Mouse (Mus musculus): Measurements from ENCODE around the gene Cnot6. TPM values are rescaled to one million over a fixed set of nuclear protein-coding genes. Genes with fewer than 3 reads are reported as not detected.

Gene Cnot6
- total RNA-seq, 2 experiments from 2014 or later = 42.2 to 77.8 TPM

Other genes starting within 250 kb of the Cnot6 start
- gene Olfr1386, start 247.7 kb downstream of the Cnot6 start, total RNA-seq (2014; fragmentation: Nextera tagmentation) = not detected in 2 replicates
- gene Olfr1386, start 247.7 kb downstream of the Cnot6 start, total RNA-seq (2017) = not detected in 2 replicates
- not detected in 2 replicates for gene Olfr1385, start 223.7 kb downstream of the Cnot6 start, total RNA-seq (2014; fragmentation: Nextera tagmentation)
- not detected in 2 replicates for gene Olfr1385, start 223.7 kb downstream of the Cnot6 start, total RNA-seq (2017)
- gene Olfr1384, start 206.0 kb downstream of the Cnot6 start, total RNA-seq (2014; fragmentation: Nextera tagmentation) = not detected in 2 replicates
- not detected in 2 replicates for gene Olfr1384, start 206.0 kb downstream of the Cnot6 start, total RNA-seq (2017)
- gene Olfr1383, start 193.1 kb downstream of the Cnot6 start, total RNA-seq (2014; fragmentation: Nextera tagmentation) = not detected in 2 replicates
- gene Olfr1383, start 193.1 kb downstream of the Cnot6 start, total RNA-seq (2017) = not detected in 2 replicates
- gene Olfr1382, start 184.5 kb downstream of the Cnot6 start, total RNA-seq (2014; fragmentation: Nextera tagmentation) = not detected in 2 replicates
- gene Olfr1382, start 184.5 kb downstream of the Cnot6 start, total RNA-seq (2017) = not detected in 2 replicates
- gene Olfr1381, start 169.3 kb downstream of the Cnot6 start, total RNA-seq (2014; fragmentation: Nextera tagmentation) = not detected in 2 replicates
- not detected in 2 replicates for gene Olfr1381, start 169.3 kb downstream of the Cnot6 start, total RNA-seq (2017)
- not detected in 2 replicates for gene Olfr1380, start 155.8 kb downstream of the Cnot6 start, total RNA-seq (2014; fragmentation: Nextera tagmentation)
- gene Olfr1380, start 155.8 kb downstream of the Cnot6 start, total RNA-seq (2017) = not detected in 2 replicates
- gene Flt4, start 103.5 kb downstream of the Cnot6 start, total RNA-seq (2014; fragmentation: Nextera tagmentation) = 0.32 TPM in 1 of 2 replicates, not detected in the other
- gene Flt4, start 103.5 kb downstream of the Cnot6 start, total RNA-seq (2017) = 0.10 TPM in 1 of 2 replicates, not detected in the other
- 0.86 TPM in 1 of 2 replicates, not detected in the other for gene Scgb3a1, start 49.1 kb downstream of the Cnot6 start, total RNA-seq (2014; fragmentation: Nextera tagmentation)
- not detected in 2 replicates for gene Scgb3a1, start 49.1 kb downstream of the Cnot6 start, total RNA-seq (2017)
- 0.21 and 0.58 TPM in 2 replicates for gene Gfpt2, start 81.5 kb upstream of the Cnot6 start, total RNA-seq (2014; fragmentation: Nextera tagmentation)
- gene Gfpt2, start 81.5 kb upstream of the Cnot6 start, total RNA-seq (2017) = 0.13 TPM in 1 of 2 replicates, not detected in the other
- 26.6 and 41.7 TPM in 2 replicates for gene Mapk9, start 134.0 kb upstream of the Cnot6 start, total RNA-seq (2014; fragmentation: Nextera tagmentation)
- 32.9 and 41.9 TPM in 2 replicates for gene Mapk9, start 134.0 kb upstream of the Cnot6 start, total RNA-seq (2017)
- gene Rasgef1c, start 189.1 kb upstream of the Cnot6 start, total RNA-seq (2014; fragmentation: Nextera tagmentation) = 0.37 TPM in 1 of 2 replicates, not detected in the other
- not detected in 2 replicates for gene Rasgef1c, start 189.1 kb upstream of the Cnot6 start, total RNA-seq (2017)

Measured in granulocyte monocyte progenitor cell, adult 5-6 weeks (primary cell).